Mouse (Mus musculus): ENCODE results near the gene Spata17.
"Not testable (repeated sequence)": the region's sequence is repeated elsewhere in the genome, so short reads cannot be mapped to it uniquely, and the experiment has no call there.

The Spata17 gene

DNA sequence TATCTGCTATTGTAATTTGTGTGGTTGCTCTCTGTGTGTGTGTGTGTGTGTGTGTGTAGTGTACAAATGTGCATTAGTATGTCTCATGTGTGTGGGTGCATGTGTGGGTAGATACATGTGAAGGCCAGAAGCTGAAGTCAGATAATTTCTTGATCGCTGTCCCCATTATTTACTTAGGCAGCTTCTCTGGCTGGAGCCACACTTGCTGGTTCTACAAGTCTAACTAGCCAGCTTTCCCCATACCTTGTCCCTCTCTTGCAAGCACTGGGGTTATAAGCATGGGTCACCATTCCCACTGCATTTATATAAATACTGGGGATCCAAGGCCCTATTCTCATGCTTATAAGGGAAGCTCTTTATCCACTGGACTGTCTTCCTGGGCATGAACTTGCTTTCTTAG is 39.3 kb downstream of the Spata17 start:
- no peak for DNase-seq (ENCODE audit: low read depth in 2 of 2, low spot score in 2 of 2)

DNA sequence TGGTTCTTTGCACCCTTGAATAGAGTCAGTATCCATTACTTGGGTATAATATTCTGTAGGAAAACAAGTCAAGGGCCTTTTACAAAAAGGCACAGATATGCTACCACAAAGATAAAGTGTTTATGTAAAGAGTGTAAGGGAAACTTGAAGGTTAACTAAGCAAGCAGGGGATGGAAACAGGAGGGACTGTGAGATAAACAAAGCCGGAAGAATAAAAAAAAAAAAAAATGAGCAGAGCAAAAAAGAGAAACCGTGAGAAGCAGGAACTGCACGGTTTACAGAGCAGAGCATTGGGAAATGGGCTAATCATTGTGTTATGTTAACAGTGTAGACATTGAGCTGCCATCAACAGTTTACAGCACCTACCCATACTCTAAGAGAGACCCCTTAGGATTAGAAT is 44.9 kb downstream of the Spata17 start:
- no peak for DNase-seq (ENCODE audit: low read depth in 2 of 2, low spot score in 2 of 2)

DNA sequence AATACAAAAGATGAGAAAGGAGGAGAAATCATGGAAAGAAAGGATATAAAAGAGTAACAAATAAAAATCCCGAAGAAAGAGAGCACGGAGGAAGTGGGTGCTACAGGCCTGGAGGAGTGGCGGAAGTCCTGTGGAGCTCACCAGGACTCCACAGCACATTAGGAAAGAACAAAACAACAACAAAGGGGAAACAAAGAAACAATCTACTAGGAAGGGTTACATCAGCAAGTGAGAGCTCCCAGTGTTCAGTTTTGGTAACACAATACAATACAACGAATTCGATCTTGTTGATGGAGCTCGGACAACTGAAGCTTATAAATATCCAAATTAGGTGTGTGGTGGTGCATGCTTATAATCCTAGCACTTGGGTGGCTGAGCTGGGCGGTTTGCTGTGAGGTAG is 45.6 kb downstream of the Spata17 start:
- DNase-seq (ENCODE audit: low read depth in 2 of 2, low spot score in 2 of 2) = no peak

DNA sequence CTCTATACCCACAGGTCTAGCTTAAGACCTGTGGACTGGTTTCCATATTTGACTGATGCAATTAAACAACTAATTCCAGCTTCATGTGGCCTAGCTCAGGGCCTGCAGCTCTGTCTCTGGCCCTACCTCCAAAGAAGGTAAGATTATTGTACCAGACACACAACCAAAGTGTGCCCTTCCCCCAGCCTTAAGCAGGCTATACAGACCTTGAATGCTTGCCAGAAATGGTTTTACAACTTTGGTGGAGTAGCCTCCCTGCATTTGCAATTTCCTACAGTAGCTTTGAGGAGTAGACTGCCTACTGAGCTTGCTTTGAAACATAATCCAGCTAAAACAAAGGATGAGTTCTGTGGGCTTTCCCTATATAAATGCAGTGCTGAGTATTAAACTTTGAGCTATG is 51.7 kb downstream of the Spata17 start:
- DNase-seq (ENCODE audit: low read depth in 2 of 2, low spot score in 2 of 2) = no peak

DNA sequence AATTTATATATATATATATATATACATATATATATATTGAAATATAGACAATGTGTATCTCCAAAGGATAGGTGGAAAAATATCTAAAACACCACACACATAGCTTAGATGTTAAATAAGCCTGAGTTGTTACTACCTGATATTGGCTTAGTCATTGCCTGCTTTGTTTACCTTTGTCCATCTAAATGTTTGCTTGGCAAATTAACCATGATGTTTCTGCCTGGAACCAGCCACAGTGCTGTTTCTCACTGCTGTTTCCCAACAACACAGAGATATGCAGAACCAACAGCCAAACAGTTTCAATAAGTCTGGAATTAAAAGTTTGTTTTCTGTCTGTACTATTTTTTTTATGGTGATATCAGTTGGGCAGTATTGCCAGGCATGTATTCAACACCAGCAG is 59.6 kb downstream of the Spata17 start:
- no peak for DNase-seq (ENCODE audit: low read depth in 2 of 2, low spot score in 2 of 2)

DNA sequence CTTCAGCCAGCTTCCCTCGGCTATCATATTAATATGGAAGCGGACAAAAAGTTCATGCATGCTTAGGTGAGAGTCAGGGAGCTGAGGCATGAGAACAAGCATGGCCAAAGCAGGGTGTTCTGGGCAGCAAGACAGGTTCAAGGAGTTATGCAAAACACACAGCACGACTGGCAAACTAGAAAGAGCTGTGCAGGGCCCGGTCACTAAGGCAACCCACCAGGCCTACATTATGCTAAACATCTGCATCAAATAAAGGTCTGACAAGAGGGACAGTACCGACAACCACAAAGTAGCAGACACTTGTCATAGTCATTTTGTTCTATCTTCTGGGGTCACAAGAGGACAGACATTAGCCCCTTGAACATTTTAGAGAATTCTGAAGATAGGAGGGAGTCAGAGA is 61.6 kb downstream of the Spata17 start:
- DNase-seq (ENCODE audit: low read depth in 2 of 2, low spot score in 2 of 2) = no peak

DNA sequence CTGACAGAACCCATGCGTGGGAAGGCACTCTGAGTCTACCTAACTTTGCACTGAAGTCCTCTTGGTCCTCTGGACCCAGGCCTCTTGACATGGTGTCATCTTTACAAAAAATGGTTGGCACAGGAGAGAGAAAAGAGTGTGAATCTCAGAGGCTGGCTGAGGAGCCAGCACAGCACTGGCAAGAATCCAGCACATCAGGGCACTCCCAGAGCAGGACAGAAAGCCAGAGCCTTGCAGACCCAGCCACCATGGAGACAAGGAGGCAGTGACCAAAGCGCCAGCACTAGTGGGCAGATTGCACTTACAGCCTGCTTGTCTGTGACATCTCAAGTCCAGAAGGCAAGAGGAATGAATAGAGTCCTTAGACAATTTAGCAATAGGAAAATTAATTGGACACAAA is 62.7 kb downstream of the Spata17 start:
- no peak for DNase-seq (ENCODE audit: low read depth in 2 of 2, low spot score in 2 of 2)

DNA sequence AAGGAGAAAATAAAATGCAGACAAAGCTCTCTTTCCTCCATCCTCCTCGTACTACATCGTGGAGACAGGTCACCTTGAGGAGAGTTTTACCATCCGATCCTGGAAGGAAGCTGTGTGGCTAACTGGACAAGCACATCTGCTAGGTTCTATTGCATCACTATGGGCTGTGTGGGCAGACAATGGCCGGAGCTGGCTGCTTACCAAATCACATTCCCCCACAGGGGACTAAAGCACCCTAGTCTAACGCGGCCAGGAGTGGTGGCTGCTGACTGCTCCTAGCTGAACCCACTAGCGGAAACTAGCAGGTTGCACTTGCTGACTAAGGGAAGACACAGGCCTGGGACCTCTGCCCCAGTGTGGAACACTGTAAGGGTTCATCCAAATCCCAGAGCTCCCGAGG is 72.3 kb downstream of the Spata17 start:
- no peak for DNase-seq (ENCODE audit: low read depth in 2 of 2, low spot score in 2 of 2)

DNA sequence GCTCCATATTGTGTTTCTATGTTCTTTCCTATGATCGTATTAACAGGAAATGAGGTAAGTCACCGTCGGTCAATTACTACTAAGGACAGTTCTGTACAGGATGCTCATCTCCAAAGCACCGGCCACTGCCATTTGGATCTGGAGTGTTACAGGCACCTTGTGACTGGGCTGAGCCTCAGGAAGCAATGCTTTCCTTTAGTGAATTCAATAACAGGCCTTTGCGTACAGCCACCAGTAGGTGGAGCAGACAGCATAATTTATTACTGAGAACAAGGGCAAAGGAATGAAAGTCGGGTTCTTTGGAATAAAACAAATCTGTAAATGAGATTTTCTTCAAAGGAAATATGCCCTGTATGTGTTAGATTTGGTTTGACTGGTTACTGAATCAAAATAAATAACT is 77.8 kb downstream of the Spata17 start:
- DNase-seq (ENCODE audit: low read depth in 2 of 2, low spot score in 2 of 2) = no peak

DNA sequence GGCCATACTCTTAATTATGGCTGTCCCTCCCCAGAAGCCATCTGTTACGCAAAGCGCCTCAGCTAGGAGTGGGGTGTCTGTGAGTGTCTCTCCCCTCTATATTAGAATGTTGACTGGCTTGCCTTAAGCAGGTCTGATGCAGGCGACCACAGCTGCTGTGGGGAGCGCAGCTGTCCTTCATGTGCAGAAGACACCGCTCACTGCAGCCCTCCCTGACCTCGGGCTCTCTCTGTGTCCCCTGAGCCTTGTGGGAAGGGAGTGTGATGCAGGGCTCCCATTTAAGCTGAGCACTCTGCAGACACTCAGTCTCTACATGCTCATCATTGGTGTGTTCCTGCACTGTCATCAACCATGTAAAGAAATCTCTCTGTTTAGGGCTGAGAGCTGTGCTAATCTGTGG is 79.4 kb downstream of the Spata17 start:
- no peak for DNase-seq (ENCODE audit: low read depth in 2 of 2, low spot score in 2 of 2)

DNA sequence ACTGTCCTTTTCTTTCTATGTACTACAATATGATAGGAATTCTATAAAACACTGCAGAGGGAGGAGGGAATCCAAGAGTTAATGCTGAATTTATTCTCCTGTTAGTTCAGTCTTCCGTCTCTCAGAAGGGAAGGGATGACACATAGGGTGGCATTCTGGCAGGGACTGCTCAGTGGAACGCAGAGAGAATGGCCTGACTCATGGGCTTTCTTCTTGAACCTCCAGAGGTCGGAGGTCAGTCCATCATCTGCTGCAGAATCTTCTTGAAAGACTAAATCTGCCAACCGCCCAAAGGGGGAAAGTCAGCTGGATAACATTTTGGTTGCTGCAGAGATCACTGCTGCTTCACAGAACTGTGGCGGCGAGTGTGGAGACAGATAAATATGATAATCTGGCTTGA is 81.4 kb downstream of the Spata17 start:
- no peak for DNase-seq (ENCODE audit: low read depth in 2 of 2, low spot score in 2 of 2)

DNA sequence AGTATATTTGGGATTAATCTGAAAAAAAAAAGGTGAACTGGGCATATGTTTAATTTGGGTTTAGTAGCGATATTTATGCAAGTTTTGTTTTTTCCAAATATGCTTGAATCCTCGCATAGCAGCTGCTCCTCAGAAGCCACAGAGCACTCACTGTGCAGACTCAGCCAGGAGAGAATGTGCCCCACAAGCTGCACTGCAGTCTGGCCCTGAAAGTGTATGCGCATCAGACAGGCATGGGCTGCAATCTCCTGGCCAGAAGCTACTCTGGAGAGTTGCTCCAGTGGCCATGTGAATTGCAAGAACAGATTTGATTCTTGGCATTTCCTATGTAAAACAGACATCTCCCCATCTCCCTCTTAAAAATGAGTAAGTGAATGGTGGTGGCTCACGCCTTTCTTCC is 82.9 kb downstream of the Spata17 start:
- DNase-seq (ENCODE audit: low read depth in 2 of 2, low spot score in 2 of 2) = no peak

DNA sequence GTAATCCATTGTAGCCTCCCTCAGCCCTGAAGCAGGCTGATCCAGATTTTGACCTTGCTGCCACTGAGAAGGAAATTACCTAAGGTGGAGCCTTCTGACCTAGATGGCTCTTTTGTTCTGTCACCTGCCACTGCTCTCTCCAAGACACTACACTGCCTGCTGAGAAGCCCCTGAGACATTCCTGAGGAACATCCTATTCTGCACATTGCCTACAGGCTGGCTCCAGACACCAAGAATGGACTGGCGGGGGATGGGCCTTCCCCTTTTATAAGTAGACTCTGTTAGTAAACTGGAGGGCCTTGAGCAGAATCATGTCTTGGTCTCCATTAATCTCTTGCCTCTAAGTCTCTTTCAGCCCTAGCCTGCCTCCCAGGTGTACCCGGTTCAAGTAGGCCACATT is 87.7 kb downstream of the Spata17 start:
- not testable (repeated sequence) for DNase-seq (ENCODE audit: low read depth in 2 of 2, low spot score in 2 of 2)

DNA sequence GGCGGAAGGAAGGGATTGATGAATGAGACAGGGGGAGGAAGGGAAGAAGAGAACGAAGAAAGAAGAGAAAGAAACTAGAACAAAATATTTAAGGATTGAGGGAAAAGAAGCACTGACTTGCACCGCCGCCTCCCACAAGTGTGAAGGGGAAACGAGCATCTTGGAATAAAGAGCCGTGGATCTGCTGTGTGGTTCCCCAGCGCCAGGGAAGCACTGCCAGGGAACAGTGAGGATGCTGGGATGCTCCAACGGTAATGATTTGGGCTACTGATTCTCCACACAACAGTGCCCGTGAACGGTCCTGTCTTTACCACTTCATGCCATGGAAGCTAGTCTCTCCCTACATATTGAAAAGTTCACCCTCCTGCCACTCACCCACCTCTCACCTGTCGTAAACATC is 89.5 kb downstream of the Spata17 start:
- DNase-seq (ENCODE audit: low read depth in 2 of 2, low spot score in 2 of 2) = no peak

DNA sequence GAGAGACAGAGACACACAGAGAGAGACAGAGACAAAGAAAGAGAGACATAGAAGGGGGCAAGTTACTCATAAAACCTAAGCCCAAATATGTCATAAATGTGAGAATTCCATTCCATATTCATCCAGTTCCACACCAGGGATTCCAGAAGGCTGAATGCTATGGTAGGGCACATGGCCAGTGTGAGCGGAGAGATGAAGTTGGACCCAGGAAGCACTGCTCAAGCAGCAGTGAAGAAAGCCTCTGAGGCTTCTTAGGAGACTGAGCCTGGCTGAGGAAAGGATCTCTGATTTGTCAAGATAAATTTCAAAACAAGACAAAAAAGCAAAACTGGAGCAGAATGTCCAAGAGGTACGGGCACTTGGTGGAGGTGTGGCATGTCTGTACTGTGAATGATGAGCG is 90.3 kb downstream of the Spata17 start:
- no peak for DNase-seq (ENCODE audit: low read depth in 2 of 2, low spot score in 2 of 2)

DNA sequence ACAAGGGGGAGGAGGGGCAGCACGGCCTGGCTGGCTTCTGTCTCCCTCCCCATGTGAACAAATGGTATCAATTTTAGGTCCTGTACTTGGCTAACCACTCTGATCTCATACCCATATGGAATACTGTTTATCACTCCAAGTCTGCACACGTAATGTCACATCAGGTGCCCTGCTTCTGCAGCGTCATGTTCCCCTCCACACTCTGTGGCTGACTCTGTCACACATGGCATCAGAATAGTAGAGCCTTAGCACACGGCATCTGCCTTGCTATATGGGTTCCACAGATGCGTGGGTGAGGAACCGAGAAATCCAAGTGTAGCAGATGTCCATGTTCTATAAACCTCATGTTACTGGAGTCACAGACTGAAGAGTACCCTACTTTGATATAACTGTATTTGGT is 96.0 kb downstream of the Spata17 start:
- no peak for DNase-seq (ENCODE audit: low read depth in 2 of 2, low spot score in 2 of 2)

DNA sequence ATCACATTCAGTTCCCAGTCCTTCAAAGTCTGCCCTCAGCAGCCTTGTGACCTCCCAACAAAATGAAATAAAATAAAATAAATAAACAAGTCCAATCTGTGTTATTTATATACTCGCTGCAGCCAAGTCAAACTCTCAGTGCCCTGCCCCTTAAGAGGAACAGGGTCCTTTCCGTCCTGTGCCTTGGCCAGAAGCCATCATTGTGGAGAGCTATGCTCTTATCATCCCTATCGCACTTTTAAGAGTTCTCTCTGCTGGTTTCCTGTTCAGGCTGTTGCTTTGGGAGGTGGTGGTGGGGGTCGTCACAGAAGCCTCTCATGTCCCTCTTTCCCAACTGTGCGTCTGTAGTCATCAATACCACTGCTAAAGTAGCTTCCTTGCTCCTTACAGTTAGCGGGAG is 97.2 kb downstream of the Spata17 start:
- DNase-seq (ENCODE audit: low read depth in 2 of 2, low spot score in 2 of 2) = no peak

DNA sequence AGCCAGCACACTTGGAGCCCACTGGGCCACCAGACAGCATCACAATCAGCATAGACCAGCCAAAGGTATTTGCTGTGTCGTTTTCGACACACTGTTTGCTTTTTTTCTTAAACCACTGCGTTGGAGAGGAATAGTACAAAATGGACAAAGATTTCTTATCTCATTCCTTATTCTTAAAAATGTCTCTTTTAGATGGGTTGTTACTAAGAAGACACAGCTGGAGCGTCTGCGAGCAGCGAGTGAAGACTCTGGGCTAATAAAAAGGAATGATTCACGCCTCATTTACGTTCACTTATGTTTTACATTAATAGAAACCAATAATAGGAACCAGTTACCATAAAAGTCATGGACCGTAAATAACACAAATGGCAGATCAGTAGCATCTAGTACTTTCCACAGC is 101.5 kb downstream of the Spata17 start:
- DNase-seq (ENCODE audit: low read depth in 2 of 2, low spot score in 2 of 2) = no peak

DNA sequence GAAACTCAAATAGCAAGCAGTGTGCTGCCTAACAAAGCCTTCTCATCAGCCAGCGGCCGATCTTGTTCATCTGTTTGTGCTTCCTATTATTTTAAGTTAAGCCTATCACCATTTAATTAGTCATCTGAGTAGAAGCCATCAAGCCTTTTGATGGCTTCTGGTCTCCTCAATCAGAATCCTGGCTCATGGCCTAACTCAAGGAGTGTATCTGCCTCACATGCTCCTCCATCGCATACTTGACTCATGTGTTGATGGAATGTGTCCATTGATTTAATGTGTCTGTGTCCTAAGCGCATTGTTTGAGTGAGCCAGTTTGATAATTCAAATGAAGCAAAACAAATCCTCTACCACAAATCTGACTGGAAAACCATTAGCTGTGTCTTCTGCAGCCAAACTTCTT is 113.1 kb downstream of the Spata17 start:
- DNase-seq (ENCODE audit: low read depth in 2 of 2, low spot score in 2 of 2) = no peak

DNA sequence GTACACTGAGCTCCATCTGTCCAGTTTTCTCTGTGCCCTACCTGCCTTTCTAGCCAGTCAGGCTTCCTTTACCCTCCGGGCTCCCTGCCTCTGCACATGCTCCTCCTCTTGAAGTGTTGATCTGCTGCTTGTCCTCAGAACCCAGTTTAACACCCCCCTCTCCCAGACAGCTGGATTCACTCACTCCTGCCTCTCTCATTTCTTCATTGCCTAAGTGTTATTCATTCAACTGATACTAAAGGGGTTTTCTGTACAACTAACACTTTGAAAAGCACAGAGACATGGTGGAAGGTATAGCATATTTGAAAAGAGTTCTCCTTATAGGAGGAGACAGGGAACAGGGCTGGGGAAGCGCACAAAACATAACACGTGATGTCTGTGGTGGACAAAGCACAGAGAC is 114.1 kb downstream of the Spata17 start:
- no peak for DNase-seq (ENCODE audit: low read depth in 2 of 2, low spot score in 2 of 2)

DNA sequence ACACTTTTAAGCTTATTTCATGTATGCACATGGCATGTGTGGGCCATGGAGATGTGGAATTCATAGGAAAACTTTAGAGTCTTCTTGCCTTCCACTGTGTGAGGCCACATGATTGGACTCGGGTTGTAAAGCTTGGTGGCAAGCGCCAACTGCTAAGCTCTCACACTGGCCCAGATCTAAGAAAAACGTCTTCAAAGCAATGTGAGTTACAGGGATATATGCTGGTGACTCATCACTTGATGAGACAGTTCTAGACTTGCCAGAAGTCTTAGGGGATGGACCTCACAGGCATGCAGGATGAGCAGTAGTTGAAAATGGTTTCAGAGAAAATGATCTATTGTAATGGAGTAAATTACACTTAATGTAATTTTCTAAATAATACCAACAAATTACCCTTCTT is 114.6 kb downstream of the Spata17 start:
- no peak for DNase-seq (ENCODE audit: low read depth in 2 of 2, low spot score in 2 of 2)

DNA sequence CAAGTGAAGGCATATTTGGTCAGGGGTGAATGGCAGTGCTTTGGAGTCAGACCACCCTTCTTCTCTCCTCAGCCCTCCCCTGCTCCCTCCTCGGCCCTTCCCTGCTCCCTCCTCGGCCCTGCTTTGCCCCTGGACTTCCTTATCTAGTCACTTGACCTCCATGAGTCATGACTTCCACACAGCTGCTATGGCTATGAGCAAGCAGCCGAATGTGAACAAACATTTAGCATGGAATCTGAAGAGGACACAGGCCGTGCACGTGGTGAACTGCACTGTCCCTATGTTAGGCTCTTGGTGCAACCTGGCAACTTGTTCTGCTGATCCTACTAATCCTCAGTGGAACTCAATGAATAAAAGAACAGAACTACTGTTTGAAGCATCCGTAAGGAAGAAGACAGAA is 117.0 kb downstream of the Spata17 start:
- no peak for DNase-seq (ENCODE audit: low read depth in 2 of 2, low spot score in 2 of 2)

DNA sequence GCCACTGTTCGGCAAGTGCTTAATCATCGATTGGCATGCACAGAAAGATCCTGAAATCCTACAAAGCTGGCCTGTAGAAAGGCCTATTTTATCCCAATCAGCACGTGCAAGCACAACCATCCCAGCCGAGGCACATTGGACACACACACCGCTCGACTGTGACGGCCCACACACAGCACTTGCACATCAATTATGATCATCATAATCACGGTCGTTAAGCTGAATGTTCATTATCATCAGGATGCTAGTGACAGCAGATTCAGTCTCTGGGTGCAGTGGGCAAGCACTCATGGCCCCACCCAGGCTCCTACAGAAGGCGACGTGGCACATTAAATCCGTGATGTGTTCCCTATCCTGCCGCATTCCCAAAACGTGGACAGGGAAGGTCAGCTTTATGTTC is 122.7 kb downstream of the Spata17 start:
- no peak for DNase-seq (ENCODE audit: low read depth in 2 of 2, low spot score in 2 of 2)

DNA sequence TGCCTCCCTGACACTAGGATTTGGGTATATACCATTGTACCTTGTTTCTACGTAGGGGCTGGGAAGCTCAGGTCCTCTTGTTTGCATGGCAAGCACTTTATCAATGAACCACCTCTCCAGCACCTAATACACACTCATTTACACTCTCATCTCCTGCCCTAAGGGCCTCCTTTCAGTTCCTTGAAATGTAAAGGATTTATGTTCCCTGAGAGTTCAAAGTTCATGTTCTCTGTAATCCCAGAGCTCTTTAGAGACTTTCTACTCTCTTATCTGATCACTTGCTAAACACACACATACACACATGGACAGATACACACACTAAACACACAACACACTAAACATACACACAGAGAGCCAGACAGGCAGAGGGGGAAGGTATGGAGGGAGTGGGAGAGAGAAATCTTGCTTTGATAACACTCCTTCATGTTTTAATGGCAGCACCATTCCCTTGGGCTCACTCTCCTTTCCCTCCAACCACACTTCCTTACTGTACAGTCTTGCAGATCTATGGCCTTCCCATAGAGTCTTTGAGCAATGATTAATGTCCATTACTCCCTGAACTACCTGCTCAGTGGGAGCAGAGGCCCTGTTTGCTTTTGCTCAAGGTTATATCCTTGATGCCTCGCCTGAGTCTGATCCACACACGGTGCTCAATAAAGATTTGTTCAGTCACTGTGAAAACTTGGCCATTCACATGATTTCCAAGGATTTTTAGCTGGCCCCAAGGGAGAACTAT is 126.4 kb downstream of the Spata17 start:
- DNase-seq (ENCODE audit: low read depth in 2 of 2, low spot score in 2 of 2) = no peak

Measured in CD8-positive naive resting alpha-beta T cell, adult 2 months (primary cell).